Mouse (Mus musculus) embryo, embryonic 11 days (tissue): ENCODE measurements around the gene Scd2.
"Not testable (repeated sequence)": the region's sequence is repeated elsewhere in the genome, so short reads cannot be mapped to it uniquely, and the experiment has no call there.

ENCODE experiments used
- DNase-seq: peaks from one replicate; pipeline ENCODE4 v3.0.0-alpha.2; 2015

The Scd2 gene

DNA sequence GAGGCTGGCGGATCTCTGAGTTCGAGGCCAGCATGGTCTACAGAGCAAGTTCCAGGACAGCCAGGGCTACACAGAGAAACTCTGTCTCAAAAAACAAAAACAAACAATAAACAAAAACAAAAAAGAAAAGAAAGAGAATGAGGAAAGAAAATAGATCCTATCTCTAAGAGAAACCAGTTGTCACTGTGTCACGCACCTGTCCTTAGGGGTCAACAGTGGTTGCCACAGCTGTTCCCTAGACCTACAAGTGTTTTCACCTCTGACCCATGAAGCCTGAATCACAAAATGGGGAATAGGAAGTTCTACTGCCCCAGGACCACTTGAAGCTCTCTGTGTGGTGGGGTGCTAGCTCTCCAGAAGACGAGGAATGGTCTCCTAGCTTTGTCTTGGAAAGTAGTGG is 19.0 kb upstream of the Scd2 start:
- no peak for DNase-seq

DNA sequence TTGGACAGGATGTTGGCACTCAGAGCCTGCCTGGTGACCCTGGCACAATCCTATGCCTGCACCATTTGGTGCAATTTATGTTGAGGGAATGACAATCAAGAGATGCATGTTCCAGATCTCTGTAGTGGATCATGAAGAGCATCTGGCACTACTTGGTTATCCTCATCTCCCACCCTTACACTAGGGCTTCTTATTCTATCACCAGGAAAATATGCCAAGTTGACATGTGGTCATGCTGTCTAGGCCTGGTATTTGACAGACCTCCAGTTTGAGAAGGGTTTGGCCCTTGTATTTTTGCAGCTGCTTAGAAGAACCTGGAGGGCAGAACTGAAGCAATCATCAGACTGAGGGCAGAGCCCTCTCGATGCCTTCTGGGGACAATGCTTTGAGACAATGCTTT is 18.1 kb upstream of the Scd2 start:
- DNase-seq = no peak

DNA sequence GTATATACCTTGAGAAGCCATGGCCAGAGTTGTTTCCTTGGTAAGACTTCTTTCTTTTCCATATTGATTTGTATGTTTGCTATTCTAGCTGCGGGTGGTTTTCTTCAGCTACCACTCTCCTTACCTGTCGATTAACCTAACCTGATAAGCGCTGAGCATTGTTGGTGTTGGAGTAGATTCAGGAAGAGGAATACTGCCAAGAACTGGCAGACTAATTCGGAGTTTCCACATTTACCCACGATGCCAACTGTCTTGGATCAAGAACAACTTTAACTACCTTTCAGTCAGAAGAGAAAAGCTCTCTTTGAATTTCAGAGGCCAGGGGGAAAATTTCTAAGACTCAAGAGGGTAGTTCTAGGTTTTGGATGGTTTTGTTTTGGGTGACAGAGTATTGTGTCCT is 16.6 kb upstream of the Scd2 start:
- no peak for DNase-seq

GRCm38 (mm10) chr19:44277931-44278330 is 15.5 kb upstream of the Scd2 start:
- DNase-seq = no peak

GRCm38 (mm10) chr19:44280755-44281154 is 12.7 kb upstream of the Scd2 start:
- DNase-seq = peak; percentile 71

DNA sequence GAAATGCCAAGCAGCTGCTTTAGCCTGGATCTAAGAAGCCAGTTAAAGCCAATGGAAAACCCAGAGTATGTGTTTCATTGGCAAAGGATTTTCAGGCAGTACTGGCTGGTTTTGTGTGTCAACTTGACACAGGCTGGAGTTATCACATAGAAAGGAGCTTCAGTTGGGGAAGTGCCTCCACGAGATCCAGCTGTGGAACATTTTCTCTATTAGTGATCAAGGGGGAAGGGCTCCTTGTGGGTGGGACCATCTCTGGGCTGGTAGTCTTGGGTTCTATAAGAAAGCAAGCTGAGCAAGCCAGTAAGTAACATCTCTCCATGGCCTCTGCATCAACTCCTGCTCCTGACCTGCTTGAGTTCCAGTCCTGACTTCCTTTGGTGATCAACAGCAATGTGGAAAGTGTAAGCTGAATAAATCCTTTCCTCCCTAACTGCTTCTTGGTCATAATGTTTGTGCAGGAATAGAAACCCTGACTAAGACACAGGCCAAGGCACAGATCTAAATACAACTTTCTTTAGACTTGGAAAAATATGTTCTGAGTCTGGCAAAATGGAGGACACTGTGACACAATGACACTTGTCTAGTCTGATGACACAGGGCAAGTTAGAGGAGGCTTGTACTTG is 11.5 kb upstream of the Scd2 start:
- DNase-seq = not testable (repeated sequence)

DNA sequence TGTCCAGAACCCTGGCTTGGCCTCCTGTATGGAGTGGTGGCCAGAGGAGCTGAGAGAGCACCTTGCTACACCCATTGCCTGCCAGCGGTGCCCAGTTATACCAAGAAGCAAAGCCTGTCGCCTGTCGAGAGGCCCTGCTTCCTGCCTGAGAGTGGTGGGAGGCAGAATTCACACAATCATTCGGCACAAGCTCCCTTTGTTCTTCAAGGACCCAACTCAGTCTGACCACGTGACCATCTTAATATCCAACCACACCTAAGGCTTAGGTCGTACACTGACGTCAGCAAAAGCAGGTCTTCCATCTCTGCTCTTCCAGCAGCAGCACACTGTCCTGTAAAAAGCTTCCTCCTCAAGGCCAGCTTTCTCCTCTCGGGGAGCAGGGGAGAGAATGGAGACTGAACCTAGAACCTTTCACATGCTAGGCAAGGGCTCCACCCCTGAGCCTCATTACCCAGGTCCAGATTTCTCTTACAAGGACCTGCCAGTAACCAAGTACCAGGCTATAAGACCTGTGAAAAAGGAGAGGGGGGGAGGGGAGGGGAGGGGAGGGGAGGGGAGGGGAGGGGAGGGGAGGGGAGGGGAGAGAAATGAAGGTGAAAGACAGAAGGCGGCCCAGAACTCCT is 10.8 kb upstream of the Scd2 start:
- peak; percentile 42 for DNase-seq

GRCm38 (mm10) chr19:44283157-44284024 is 10.1 kb upstream of the Scd2 start:
- DNase-seq = peak; percentile 28

- peak; percentile 98 for DNase-seq
Measured at GRCm38 (mm10) chr19:44284025-44284695, 9.3 kb upstream of the Scd2 start.

DNA sequence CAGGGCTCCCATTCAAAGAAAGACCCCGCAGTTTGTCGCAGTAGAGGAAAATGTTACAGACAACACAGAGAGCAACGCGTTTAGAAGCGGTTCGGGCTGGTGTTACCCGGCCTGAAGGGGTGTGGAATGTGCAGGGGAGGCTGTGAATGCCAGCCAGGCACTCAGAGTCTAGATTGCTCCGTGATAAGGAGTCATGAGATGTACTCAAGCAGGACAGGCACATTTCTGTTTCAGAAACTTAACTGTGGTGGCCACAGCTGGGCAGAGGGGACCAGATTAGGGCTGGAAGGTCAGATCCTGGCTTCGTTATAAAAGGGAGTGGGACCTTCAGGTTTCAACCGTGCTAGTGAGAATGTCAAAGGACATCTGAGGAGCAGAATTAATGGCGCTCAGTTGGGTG is 8.8 kb upstream of the Scd2 start:
- DNase-seq = peak; percentile 68

DNA sequence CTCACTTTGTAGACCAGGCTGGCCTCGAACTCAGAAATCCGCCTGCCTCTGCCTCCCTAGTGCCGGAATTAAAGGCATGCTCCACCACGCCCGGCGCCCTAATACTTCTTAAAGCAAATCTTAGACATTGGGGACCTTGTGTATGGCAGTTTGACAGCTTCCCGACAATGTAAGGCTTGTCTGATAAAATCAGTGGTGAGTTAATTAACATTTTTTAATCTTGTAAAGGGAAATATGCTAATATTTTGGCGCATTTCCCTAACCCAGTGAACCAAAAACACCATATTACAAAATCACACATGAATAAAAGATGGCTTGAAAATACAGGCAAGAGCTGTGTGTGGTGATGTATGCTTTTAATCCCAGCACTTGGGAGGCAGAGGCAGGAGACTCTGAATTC is 7.9 kb upstream of the Scd2 start:
- DNase-seq = no peak

GRCm38 (mm10) chr19:44286109-44286508 is 7.4 kb upstream of the Scd2 start:
- DNase-seq = no peak

GRCm38 (mm10) chr19:44287415-44288110 is 5.9 kb upstream of the Scd2 start:
- no peak for DNase-seq

DNA sequence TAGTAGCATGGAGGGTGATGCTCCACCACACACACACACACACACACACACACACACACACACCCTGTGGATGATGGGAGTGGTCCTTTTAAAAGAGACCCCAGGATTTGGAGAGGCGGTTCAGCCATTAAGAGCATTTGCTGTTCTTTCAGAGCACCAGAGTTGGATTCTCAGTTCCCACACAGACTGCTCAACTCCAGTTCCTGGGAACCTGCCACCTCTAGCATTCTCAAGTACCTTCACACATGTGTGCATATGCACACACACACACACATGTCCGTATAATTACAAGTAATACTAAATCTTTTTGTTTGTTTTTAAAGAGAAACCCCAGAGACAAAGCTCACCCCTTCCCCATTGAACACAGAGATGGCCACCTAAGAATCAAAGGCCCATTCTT is 1.4 kb upstream of the Scd2 start:
- DNase-seq = no peak

- no peak for DNase-seq
Measured at GRCm38 (mm10) chr19:44292483-44292882, 991 bp upstream of the Scd2 start.

DNA sequence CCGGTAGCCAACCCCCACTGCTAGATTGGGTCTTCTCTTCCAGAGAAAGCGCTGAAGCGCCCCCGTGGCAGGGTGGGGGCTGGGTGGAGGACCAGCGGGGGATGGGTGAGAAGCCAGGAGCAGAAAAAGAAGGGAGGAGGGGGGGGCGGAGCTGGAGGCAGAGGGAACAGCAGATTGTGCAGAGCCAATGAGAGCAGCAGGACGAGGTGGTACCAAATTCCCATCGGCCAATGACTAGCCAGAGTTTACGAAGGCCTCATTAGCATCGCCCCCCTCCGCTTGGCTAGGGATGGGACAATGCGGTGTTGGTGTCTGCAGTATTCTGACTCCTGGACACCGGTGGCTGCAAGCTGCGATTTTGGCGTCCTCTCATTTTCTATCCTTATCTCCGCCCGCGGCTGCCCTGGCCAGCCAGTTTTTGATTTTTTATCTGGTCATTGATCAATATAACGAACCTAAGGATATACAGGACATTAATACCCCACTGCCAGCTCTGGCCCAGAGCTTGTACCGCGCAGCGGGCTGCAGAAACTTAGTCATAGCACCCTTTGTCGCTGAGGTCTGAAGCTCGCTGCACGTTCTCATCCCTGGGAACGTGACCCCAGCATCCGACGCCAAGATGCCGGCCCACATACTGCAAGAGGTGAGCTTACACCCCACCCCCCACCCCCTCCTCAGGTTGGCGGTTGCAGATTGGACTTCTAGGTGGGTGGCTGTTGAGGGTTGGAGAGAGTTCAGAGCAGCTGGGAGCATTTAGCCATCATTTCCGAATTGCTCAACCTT is 486 bp downstream of the Scd2 start:
- DNase-seq = peak; percentile 98

GRCm38 (mm10) chr19:44294588-44295041 is 1.1 kb downstream of the Scd2 start:
- DNase-seq = peak; percentile 93

DNA sequence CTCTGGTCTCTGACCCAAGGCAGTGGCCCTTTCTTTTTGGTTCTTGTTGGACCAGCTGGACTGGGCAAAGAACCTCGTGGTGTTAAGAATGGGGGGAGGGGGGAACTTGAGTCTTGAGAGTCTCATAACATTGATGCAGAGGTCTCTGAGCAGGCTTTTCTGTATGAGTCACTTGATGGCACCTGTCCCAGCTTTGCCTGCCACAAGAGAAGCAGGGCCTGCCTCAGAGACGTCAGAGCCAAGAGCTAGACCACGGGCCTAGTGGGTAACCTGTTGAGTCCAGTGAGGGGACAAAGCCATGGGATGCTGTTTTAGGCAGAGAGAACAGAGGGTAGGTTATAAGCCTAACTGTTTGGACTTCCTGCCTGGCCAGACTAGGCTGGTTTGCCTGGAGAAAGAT is 1.8 kb downstream of the Scd2 start:
- no peak for DNase-seq

DNA sequence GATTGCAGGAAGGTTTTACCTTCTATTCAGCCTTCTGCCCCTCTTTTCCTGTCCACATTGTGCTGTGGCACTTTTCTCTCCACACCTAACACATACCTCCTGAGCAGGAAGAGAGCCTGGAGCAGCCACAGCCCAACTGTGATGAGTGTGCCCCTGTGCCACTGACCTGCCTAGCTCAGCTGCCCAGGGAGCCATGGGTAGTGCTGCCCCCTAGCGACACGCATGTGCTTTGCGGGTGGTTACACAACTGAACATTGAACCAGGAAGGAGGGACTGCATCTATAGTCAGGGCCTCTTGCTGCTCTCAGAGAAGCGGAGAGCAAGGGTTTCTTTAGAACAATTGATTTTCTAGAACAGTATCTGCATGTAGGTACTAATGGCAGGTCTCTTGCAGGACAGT is 2.3 kb downstream of the Scd2 start:
- DNase-seq = peak; percentile 84

DNA sequence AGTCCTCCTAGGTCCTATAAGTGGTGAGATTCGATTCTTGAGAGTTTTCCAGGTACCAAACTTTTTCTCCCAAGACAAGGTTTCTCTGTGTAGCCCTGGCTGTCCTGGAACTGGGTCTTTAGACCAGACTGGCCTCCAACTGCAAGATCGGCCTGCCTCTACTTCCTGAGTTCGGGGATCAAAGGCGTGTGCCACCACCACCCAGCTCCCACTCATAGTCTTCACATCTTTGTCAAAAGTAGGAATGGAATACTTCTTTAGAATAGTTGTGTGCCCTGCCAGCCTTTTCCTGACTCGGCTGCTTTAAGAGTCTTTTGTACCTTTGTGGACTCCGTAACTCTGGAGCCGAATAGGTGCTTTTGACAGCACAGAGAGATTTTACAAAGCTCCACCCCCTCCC is 2.7 kb downstream of the Scd2 start:
- no peak for DNase-seq

DNA sequence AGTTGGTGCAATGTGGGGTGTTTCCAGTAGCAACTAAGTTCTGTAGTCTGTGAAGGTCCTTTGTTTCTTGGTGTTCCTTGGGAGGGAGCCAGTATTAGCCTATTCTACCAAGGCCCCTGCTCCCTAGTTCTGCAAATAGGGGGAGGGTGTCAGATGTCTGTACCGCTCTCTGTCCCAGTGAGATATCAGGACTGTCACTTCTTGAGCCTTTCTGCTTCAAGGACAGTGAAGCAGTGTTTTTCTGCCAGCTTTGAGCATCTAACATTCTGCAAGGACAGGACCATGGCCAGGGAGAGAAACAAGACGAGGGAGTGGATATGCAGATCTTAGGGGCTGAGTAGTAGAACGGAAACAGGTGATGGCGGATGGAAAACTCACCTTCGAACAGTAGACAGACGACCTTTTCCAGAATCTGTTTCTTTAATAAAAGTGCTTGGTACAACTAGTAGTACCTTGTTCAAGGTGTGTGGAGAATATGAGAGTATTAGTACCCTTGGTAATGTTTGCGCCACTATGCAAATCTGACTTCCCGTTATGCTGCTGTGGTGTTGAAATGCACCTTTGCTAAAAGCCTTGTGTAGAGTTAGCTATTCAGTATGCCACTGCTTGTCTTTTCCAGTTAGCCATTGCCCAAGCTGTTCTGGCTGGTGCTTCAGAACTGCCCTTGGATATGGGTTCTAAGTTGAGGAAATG is 3.7 kb downstream of the Scd2 start:
- DNase-seq = no peak
